Mouse (Mus musculus) liver, embryonic 11.5 days (tissue): ENCODE measurements at regions not wholly inside any gene's neighbourhood (a gene's known extent, or its start where the extent isn't known, plus 50 kb on each side); places are given as distances from the start of the nearest gene placed in this dataset.
A peak's percentile ranks its signal among the peaks of the same experiment; 100 is the strongest.

Experiments
- ATAC-seq: fragments of 200-750 bp; cut with Nextera tagmentation; replicated peaks from 2 replicates; pipeline ENCODE4 v1.8.0; 2017; ENCODE audit warnings: moderate number of reproducible peaks, mild to moderate bottlenecking, moderate TSS enrichment, moderate library complexity; ENCODE audit not compliant: low FRiP score
- DNase-seq: peaks from one replicate; pipeline ENCODE4 v3.0.0-alpha.2; 2017; ENCODE audit warnings: low spot score
- H3K27ac ChIP-seq: fragments of 300-500 bp; sonication (generic); 2 replicates; pipeline ENCODE4 v1.5.1; 2014; ENCODE audit warnings: mild to moderate bottlenecking, low read depth, low read length, control low read depth
- H3K27me3 ChIP-seq: fragments of 300-500 bp; sonication (generic); replicated peaks from 2 replicates; pipeline ENCODE4 v1.6.1; 2014; ENCODE audit warnings: low read length, mixed read lengths; ENCODE audit not compliant: control insufficient read depth, insufficient read depth
- H3K36me3 ChIP-seq: fragments of 300-500 bp; sonication (generic); 2 replicates; pipeline ENCODE4 v1.6.1; 2014; ENCODE audit warnings: mild to moderate bottlenecking, low read length, moderate library complexity, mixed read lengths; ENCODE audit not compliant: control insufficient read depth, insufficient read depth
- H3K4me1 ChIP-seq: fragments of 300-500 bp; sonication (generic); replicated peaks from 2 replicates; pipeline ENCODE4 v1.6.1; 2014; ENCODE audit warnings: low read length, mixed read lengths; ENCODE audit not compliant: control insufficient read depth, insufficient read depth
- H3K4me2 ChIP-seq: fragments of 300-500 bp; sonication (generic); 2 replicates; pipeline ENCODE4 v1.6.1; 2014; ENCODE audit warnings: mild to moderate bottlenecking, control low read depth, moderate library complexity
- H3K4me3 ChIP-seq: fragments of 300-500 bp; sonication (generic); 2 replicates; pipeline ENCODE4 v1.5.1; 2014; ENCODE audit warnings: low read depth, low read length, control low read depth
- H3K9ac ChIP-seq: fragments of 300-500 bp; sonication (generic); 2 replicates; pipeline ENCODE4 v1.6.1; 2014; ENCODE audit warnings: low read depth, low read length, control low read depth
- H3K9me3 ChIP-seq: fragments of 300-500 bp; sonication (generic); 2 replicates; pipeline ENCODE4 v1.6.1; 2016; ENCODE audit warnings: low read length, inconsistent platforms, mixed read lengths; ENCODE audit not compliant: control insufficient read depth
- WGBS: fragments of 180-500 bp; shearing (Covaris S2); extraction: QIAGEN DNeasy Blood & Tissue Kit; methylation state at CpG from one replicate; pipeline ENCODE4 v1.1.7; 2014; 5-methylcytosine and 5-hydroxymethylcytosine counted together

GRCm38 (mm10) chr8:6606854-6607535, 1501.8 kb upstream of the Slc10a2 start:
- Histone ChIP-seq H3K27ac (no peak overlapping the region), H3K4me1 (no peaks in the 10 kb centered on the region), H3K4me2 (no peak overlapping the region), H3K9ac (no peak overlapping the region), H3K36me3 (no peaks in the 10 kb centered on the region), H3K4me3 (no peak overlapping the region), H3K27me3 (no peaks in the 10 kb centered on the region), H3K9me3 (no peaks in the 10 kb centered on the region)
- 16% methylated on average over 9 of the region's 9 CpGs for WGBS
- ATAC-seq, result peak; percentile 53; the same call in 1 of the 2 replicates
- DNase-seq, result no peak

GRCm38 (mm10) chr8:6604232-6604804, 1499.2 kb upstream of the Slc10a2 start:
- Histone ChIP-seq H3K4me2 (no peak overlapping the region), H3K9ac (no peak overlapping the region), H3K36me3 (no peaks in the 10 kb centered on the region), H3K4me3 (no peak overlapping the region), H3K27me3 (no peaks in the 10 kb centered on the region), H3K27ac (no peak overlapping the region), H3K4me1 (no peaks in the 10 kb centered on the region), H3K9me3 (no peaks in the 10 kb centered on the region)
- WGBS, result 72% methylated on average over 5 of the region's 5 CpGs
- no peak for ATAC-seq
- DNase-seq, result no peak

GRCm38 (mm10) chr8:6590146-6590545, 1485.0 kb upstream of the Slc10a2 start:
- Histone ChIP-seq H3K4me2 (no peak overlapping the region), H3K36me3 (no peaks in the 10 kb centered on the region), H3K4me3 (no peak overlapping the region), H3K9me3 (no peaks in the 10 kb centered on the region), H3K4me1 (no peaks in the 10 kb centered on the region), H3K9ac (no peak overlapping the region), H3K27ac (no peak overlapping the region), H3K27me3 (no peaks in the 10 kb centered on the region)
- ATAC-seq (no peak), DNase-seq (no peak)

GRCm38 (mm10) chr8:6583337-6584096, 1478.4 kb upstream of the Slc10a2 start:
- ATAC-seq, result no peak
- no peak overlapping the region for H3K9ac ChIP-seq
- H3K9me3 ChIP-seq, result no peaks in the 10 kb centered on the region
- no peaks in the 10 kb centered on the region for H3K27me3 ChIP-seq
- no peaks in the 10 kb centered on the region for H3K36me3 ChIP-seq
- no peak for DNase-seq
- H3K4me1 ChIP-seq, result no peaks in the 10 kb centered on the region
- H3K27ac ChIP-seq, result no peak overlapping the region
- H3K4me3 ChIP-seq, result no peak overlapping the region
- H3K4me2 ChIP-seq, result no peak overlapping the region
- WGBS, result 87% methylated on average over 6 of the region's 6 CpGs

- ATAC-seq (no peak), DNase-seq (no peak)
- no peak overlapping the region for H3K9ac ChIP-seq
- H3K9me3 ChIP-seq, result no peaks in the 10 kb centered on the region
- no peaks in the 10 kb centered on the region for H3K36me3 ChIP-seq
- no peak overlapping the region for H3K4me3 ChIP-seq
- no peak overlapping the region for H3K4me2 ChIP-seq
- WGBS, result 85% methylated on average over 3 of the region's 3 CpGs
- H3K4me1 ChIP-seq, result no peaks in the 10 kb centered on the region
- H3K27me3 ChIP-seq, result no peaks in the 10 kb centered on the region
- no peak overlapping the region for H3K27ac ChIP-seq
These were observed 1477.6 kb upstream of the Slc10a2 start for GRCm38 (mm10) chr8:6582732-6583131.

- WGBS, result 79% methylated on average over 4 of the region's 4 CpGs
These were observed 1472.9 kb upstream of the Slc10a2 start for GRCm38 (mm10) chr8:6577868-6578634.

GRCm38 (mm10) chr8:6575241-6575640, 1470.1 kb upstream of the Slc10a2 start:
- Histone ChIP-seq H3K4me2 (no peak overlapping the region), H3K9ac (no peak overlapping the region), H3K9me3 (no peaks in the 10 kb centered on the region), H3K4me3 (no peak overlapping the region), H3K36me3 (no peaks in the 10 kb centered on the region), H3K27ac (no peak overlapping the region), H3K27me3 (no peaks in the 10 kb centered on the region), H3K4me1 (no peaks in the 10 kb centered on the region)
- no peak for ATAC-seq
- WGBS, result 63% methylated on average over 4 of the region's 4 CpGs
- DNase-seq, result no peak

More at GRCm38 (mm10) chr8:6577868-6578634, 1472.9 kb upstream of the Slc10a2 start:
- Histone ChIP-seq H3K4me2 (no peak overlapping the region), H3K9ac (no peak overlapping the region), H3K4me1 (no peaks in the 10 kb centered on the region), H3K36me3 (no peaks in the 10 kb centered on the region), H3K9me3 (no peaks in the 10 kb centered on the region), H3K4me3 (no peak overlapping the region), H3K27ac (no peak overlapping the region), H3K27me3 (no peaks in the 10 kb centered on the region)
- DNase-seq (no peak), ATAC-seq (no peak)

GRCm38 (mm10) chr8:6573492-6573891, 1468.3 kb upstream of the Slc10a2 start:
- DNase-seq (no peak), ATAC-seq (no peak)
- Histone ChIP-seq H3K27ac (no peak overlapping the region), H3K27me3 (no peaks in the 10 kb centered on the region), H3K9me3 (no peaks in the 10 kb centered on the region), H3K9ac (no peak overlapping the region), H3K36me3 (no peaks in the 10 kb centered on the region), H3K4me2 (no peak overlapping the region), H3K4me1 (no peaks in the 10 kb centered on the region), H3K4me3 (no peak overlapping the region)
- WGBS, result 85% methylated on average over 3 of the region's 3 CpGs
